Mouse (Mus musculus): ENCODE measurements around the gene Pde6d. TPM values are rescaled to one million over a fixed set of nuclear protein-coding genes. Genes with fewer than 3 reads are reported as not detected.

Gene Pde6d
- polyA plus RNA-seq, 1 experiment, result 11.7 TPM

- peaks cover 42% of the 10 kb centered on the region; the same call in 1 of the 2 replicates for H3K4me1 ChIP-seq (ENCODE audit: control insufficient read depth, insufficient read depth, insufficient read length)
- H3K4me3 ChIP-seq (ENCODE audit: extremely low read depth, insufficient read depth, insufficient read length), result no peak overlapping the region
- H3K36me3 ChIP-seq (ENCODE audit: control insufficient read depth, insufficient read depth, low read length), result no peaks in the 10 kb centered on the region
- H3K27me3 ChIP-seq (ENCODE audit: control insufficient read depth, insufficient read depth, low read length), result no peaks in the 10 kb centered on the region
- no peak for DNase-seq (ENCODE audit: low read depth in 1 of 2, low spot score in 2 of 2)
- WGBS, result 67% methylated on average over 4 of the region's 4 CpGs
- H3K27ac ChIP-seq (ENCODE audit: insufficient read depth, low read length), result no peak overlapping the region
- TF ChIP-seq POLR2A (IDR thresholded peaks at IDR 0.05; ENCODE audit: low read depth, low read length), result no peak
- TF ChIP-seq CTCF (IDR thresholded peaks at IDR 0.05; ENCODE audit: extremely low read depth, insufficient read depth, insufficient read length, insufficient replicate concordance), result no peak
Measured at GRCm38 (mm10) chr1:86500681-86501080, 81.7 kb downstream of the Pde6d start.

- peak overlapping the region; percentile 89 for H3K27ac ChIP-seq (ENCODE audit: insufficient read depth, low read length)
- TF ChIP-seq CTCF (IDR thresholded peaks at IDR 0.05; ENCODE audit: extremely low read depth, insufficient read depth, insufficient read length, insufficient replicate concordance) (peak; percentile 89; the same call in 1 of the 2 replicates), POLR2A (IDR thresholded peaks at IDR 0.05; ENCODE audit: low read depth, low read length) (no peak)
- H3K4me1 ChIP-seq (ENCODE audit: control insufficient read depth, insufficient read depth, insufficient read length), result peaks cover 34% of the 10 kb centered on the region; the same call in 1 of the 2 replicates
- peak; percentile 70 to 89 for DNase-seq (ENCODE audit: low read depth in 1 of 2, low spot score in 2 of 2)
- 26% methylated on average over 3 of the region's 3 CpGs for WGBS
- H3K27me3 ChIP-seq (ENCODE audit: control insufficient read depth, insufficient read depth, low read length), result no peaks in the 10 kb centered on the region
- no peak overlapping the region for H3K4me3 ChIP-seq (ENCODE audit: extremely low read depth, insufficient read depth, insufficient read length)
- no peaks in the 10 kb centered on the region for H3K36me3 ChIP-seq (ENCODE audit: control insufficient read depth, insufficient read depth, low read length)
Measured at GRCm38 (mm10) chr1:86499903-86500302, 82.5 kb downstream of the Pde6d start.

GRCm38 (mm10) chr1:86498611-86499010 lies 83.8 kb downstream of the Pde6d start:
- H3K4me3 ChIP-seq (ENCODE audit: extremely low read depth, insufficient read depth, insufficient read length), result no peak overlapping the region
- H3K36me3 ChIP-seq (ENCODE audit: control insufficient read depth, insufficient read depth, low read length), result no peaks in the 10 kb centered on the region
- H3K27me3 ChIP-seq (ENCODE audit: control insufficient read depth, insufficient read depth, low read length), result no peaks in the 10 kb centered on the region
- peaks cover 30% of the 10 kb centered on the region; the same call in 1 of the 2 replicates for H3K4me1 ChIP-seq (ENCODE audit: control insufficient read depth, insufficient read depth, insufficient read length)
- no peak for DNase-seq (ENCODE audit: low read depth in 1 of 2, low spot score in 2 of 2)
- 45% methylated on average over 1 of the region's 1 CpGs for WGBS
- H3K27ac ChIP-seq (ENCODE audit: insufficient read depth, low read length), result peak overlapping the region; percentile 89
- TF ChIP-seq POLR2A (IDR thresholded peaks at IDR 0.05; ENCODE audit: low read depth, low read length) (no peak), CTCF (IDR thresholded peaks at IDR 0.05; ENCODE audit: extremely low read depth, insufficient read depth, insufficient read length, insufficient replicate concordance) (no peak)

DNA sequence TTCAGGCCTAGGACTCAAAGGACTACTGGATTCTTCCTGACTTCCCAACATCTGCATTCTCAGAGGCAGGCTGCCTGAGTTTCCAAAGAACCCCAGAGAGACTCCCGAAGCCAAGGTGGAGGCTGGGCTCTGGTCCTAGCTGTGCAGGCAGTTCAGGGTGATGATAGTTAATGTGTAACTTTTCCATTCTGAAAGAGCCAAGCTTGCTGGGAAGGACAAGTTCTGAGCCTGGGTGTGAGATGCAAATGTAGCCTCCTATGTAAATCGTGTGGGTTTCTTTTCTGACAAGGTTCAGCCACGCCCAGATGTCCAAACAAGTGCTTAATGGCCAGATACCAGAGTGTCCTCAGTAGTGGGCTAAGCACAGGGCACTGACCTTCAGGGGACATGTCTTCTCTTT lies 84.4 kb downstream of the Pde6d start:
- DNase-seq (ENCODE audit: low read depth in 1 of 2, low spot score in 2 of 2), result peak in 1 of 2 experiments; percentile 53
- no peak overlapping the region for H3K4me3 ChIP-seq (ENCODE audit: extremely low read depth, insufficient read depth, insufficient read length)
- WGBS, result 27% methylated on average over 3 of the region's 3 CpGs
- H3K4me1 ChIP-seq (ENCODE audit: control insufficient read depth, insufficient read depth, insufficient read length), result peaks cover 27% of the 10 kb centered on the region; the same call in 1 of the 2 replicates
- H3K36me3 ChIP-seq (ENCODE audit: control insufficient read depth, insufficient read depth, low read length), result no peaks in the 10 kb centered on the region
- TF ChIP-seq POLR2A (IDR thresholded peaks at IDR 0.05; ENCODE audit: low read depth, low read length) (peak; percentile 38; the same call in 1 of the 2 replicates), CTCF (IDR thresholded peaks at IDR 0.05; ENCODE audit: extremely low read depth, insufficient read depth, insufficient read length, insufficient replicate concordance) (no peak)
- H3K27me3 ChIP-seq (ENCODE audit: control insufficient read depth, insufficient read depth, low read length), result no peaks in the 10 kb centered on the region
- peak overlapping the region; percentile 89 for H3K27ac ChIP-seq (ENCODE audit: insufficient read depth, low read length)

GRCm38 (mm10) chr1:86497361-86497760 lies 85.1 kb downstream of the Pde6d start:
- no peak for DNase-seq (ENCODE audit: low read depth in 1 of 2, low spot score in 2 of 2)
- peaks cover 34% of the 10 kb centered on the region; the same call in 1 of the 2 replicates for H3K4me1 ChIP-seq (ENCODE audit: control insufficient read depth, insufficient read depth, insufficient read length)
- H3K4me3 ChIP-seq (ENCODE audit: extremely low read depth, insufficient read depth, insufficient read length), result no peak overlapping the region
- no peaks in the 10 kb centered on the region for H3K27me3 ChIP-seq (ENCODE audit: control insufficient read depth, insufficient read depth, low read length)
- H3K27ac ChIP-seq (ENCODE audit: insufficient read depth, low read length), result peak overlapping the region; percentile 89
- TF ChIP-seq POLR2A (IDR thresholded peaks at IDR 0.05; ENCODE audit: low read depth, low read length) (no peak), CTCF (IDR thresholded peaks at IDR 0.05; ENCODE audit: extremely low read depth, insufficient read depth, insufficient read length, insufficient replicate concordance) (no peak)
- H3K36me3 ChIP-seq (ENCODE audit: control insufficient read depth, insufficient read depth, low read length), result no peaks in the 10 kb centered on the region
- WGBS, result 56% methylated on average over 5 of the region's 5 CpGs

DNA sequence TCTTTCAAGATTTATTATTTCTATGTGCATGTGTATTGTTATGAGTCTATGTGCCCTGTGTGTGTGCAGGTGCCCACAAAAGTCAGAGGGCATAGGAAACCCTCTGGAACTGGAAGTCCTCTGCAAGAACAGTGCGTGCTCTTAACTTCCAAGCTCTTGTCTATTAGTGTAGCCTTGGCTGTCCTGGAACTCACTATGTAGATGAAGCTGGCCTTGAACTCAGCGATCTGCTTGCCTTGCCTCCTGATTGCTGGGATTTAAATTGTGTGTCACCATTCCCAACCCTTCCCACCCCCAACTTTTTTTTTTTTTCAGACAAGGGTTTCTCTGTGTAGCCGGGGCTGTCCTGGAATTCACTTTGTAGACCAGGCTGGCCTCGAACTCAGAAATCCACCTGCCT lies 86.1 kb downstream of the Pde6d start:
- no peak for DNase-seq (ENCODE audit: low read depth in 1 of 2, low spot score in 2 of 2)
- WGBS, result 95% methylated on average over 4 of the region's 4 CpGs
- no peaks in the 10 kb centered on the region for H3K27me3 ChIP-seq (ENCODE audit: control insufficient read depth, insufficient read depth, low read length)
- no peak for TF ChIP-seq CTCF (IDR thresholded peaks at IDR 0.05; ENCODE audit: extremely low read depth, insufficient read depth, insufficient read length, insufficient replicate concordance)
- TF ChIP-seq POLR2A (IDR thresholded peaks at IDR 0.05; ENCODE audit: low read depth, low read length), result no peak
- no peak overlapping the region for H3K4me3 ChIP-seq (ENCODE audit: extremely low read depth, insufficient read depth, insufficient read length)
- H3K27ac ChIP-seq (ENCODE audit: insufficient read depth, low read length), result no peak overlapping the region
- no peaks in the 10 kb centered on the region for H3K36me3 ChIP-seq (ENCODE audit: control insufficient read depth, insufficient read depth, low read length)
- peaks cover 44% of the 10 kb centered on the region for H3K4me1 ChIP-seq (ENCODE audit: control insufficient read depth, insufficient read depth, insufficient read length)

DNA sequence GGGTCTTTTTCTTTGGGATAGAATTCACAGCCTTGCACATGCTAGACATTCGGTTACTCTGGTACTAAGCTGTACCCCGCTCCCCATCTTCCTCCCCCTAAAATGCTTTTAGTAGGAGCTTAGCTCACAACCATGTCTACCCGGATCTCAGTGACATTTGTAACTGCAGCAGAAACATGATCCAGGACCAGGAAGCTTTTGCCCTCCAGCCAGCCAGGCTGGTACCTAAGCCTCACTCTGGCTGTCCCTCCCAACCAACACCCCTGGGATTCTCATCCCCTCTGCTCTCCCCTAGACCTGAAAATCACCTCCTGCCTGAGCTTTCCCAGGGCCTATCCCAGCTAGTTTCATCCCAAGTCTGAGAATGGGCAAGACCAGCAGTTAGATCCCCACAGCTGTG lies 88.6 kb downstream of the Pde6d start:
- Histone ChIP-seq H3K4me1 (ENCODE audit: control insufficient read depth, insufficient read depth, insufficient read length) (peaks cover 44% of the 10 kb centered on the region), H3K4me3 (ENCODE audit: extremely low read depth, insufficient read depth, insufficient read length) (no peak overlapping the region), H3K27me3 (ENCODE audit: control insufficient read depth, insufficient read depth, low read length) (no peaks in the 10 kb centered on the region), H3K27ac (ENCODE audit: insufficient read depth, low read length) (no peak overlapping the region), H3K36me3 (ENCODE audit: control insufficient read depth, insufficient read depth, low read length) (no peaks in the 10 kb centered on the region)
- 91% methylated on average over 3 of the region's 3 CpGs for WGBS
- no peak for DNase-seq (ENCODE audit: low read depth in 1 of 2, low spot score in 2 of 2)
- no peak for TF ChIP-seq POLR2A (IDR thresholded peaks at IDR 0.05; ENCODE audit: low read depth, low read length)
- TF ChIP-seq CTCF (IDR thresholded peaks at IDR 0.05; ENCODE audit: extremely low read depth, insufficient read depth, insufficient read length, insufficient replicate concordance), result no peak

Other genes with a start within 250 kb of the Pde6d start
- 8.5 and 9.1 TPM in 2 replicates for gene Ncl, start 223.2 kb downstream of the Pde6d start, polyA plus RNA-seq (2012; rRNA removed)
- gene Nmur1, start 156.4 kb downstream of the Pde6d start, polyA plus RNA-seq (2012; rRNA removed), result 0.11 and 0.34 TPM in 2 replicates
- gene Tex44, start 156.3 kb downstream of the Pde6d start, polyA plus RNA-seq (2012; rRNA removed), result not detected in 2 replicates
- gene Ptma, start 55.9 kb downstream of the Pde6d start, polyA plus RNA-seq (2012; rRNA removed), result 915 and 918 TPM in 2 replicates
- gene Cops7b, start 275 bp upstream of the Pde6d start, polyA plus RNA-seq (2012; rRNA removed), result 20.0 and 24.2 TPM in 2 replicates
- not detected in 2 replicates for gene Nppc, start 87.9 kb upstream of the Pde6d start, polyA plus RNA-seq (2012; rRNA removed)
- 8.8 and 11.0 TPM in 2 replicates for gene Dis3l2, start 121.2 kb upstream of the Pde6d start, polyA plus RNA-seq (2012; rRNA removed)